Mouse (Mus musculus) effector memory CD4-positive, alpha-beta T cell, adult 7 months (primary cell): Measurements from ENCODE around the gene Opn1mw. TPM values are rescaled to one million over a fixed set of nuclear protein-coding genes. Genes with fewer than 3 reads are reported as not detected.

Experiments used
- polyA plus RNA-seq: library from polyadenylated mRNA; unstranded; fragments of 100-300 nt; shearing (Covaris generic); gene quantifications from one replicate; pipeline ENCODE4 v1.2.1, GENCODE M21; 2017

Gene Opn1mw
- polyA plus RNA-seq = not detected

GRCm38 (mm10) chrX:74127164-74127563 is at the start of gene Opn1mw:
TSS of gene Opn1mw (plus strand) at chrX:74127464.

GRCm38 (mm10) chrX:74135263-74135662 is 8.0 kb downstream of the Opn1mw start, which contains the start of gene Mecp2:
TSS of gene Mecp2 (minus strand) at chrX:74135363.

GRCm38 (mm10) chrX:74167738-74168137 is 40.5 kb downstream of the Opn1mw start, which contains the start of gene Tex28:
TSS of gene Tex28 (minus strand) at chrX:74167838.

GRCm38 (mm10) chrX:74176959-74177358 is 49.7 kb downstream of the Opn1mw start, which contains the start of gene Tktl1:
TSS of gene Tktl1 (plus strand) at chrX:74177259.

Other genes with a start within 250 kb of the Opn1mw start
- gene Avpr2, start 235.4 kb upstream of the Opn1mw start, polyA plus RNA-seq = 1.5 TPM
- gene L1cam, start 231.4 kb upstream of the Opn1mw start, polyA plus RNA-seq = 24.8 TPM
- 216 TPM for gene Arhgap4, start 205.6 kb upstream of the Opn1mw start, polyA plus RNA-seq
- 116 TPM for gene Naa10, start 205.5 kb upstream of the Opn1mw start, polyA plus RNA-seq
- gene Renbp, start 196.6 kb upstream of the Opn1mw start, polyA plus RNA-seq = 1.8 TPM
- 31.7 TPM for gene Hcfc1, start 161.1 kb upstream of the Opn1mw start, polyA plus RNA-seq
- 143 TPM for gene Irak1, start 103.5 kb upstream of the Opn1mw start, polyA plus RNA-seq
- gene Mecp2, start 7.9 kb downstream of the Opn1mw start, polyA plus RNA-seq = 53.0 TPM
- not detected for gene Tex28, start 40.4 kb downstream of the Opn1mw start, polyA plus RNA-seq
- not detected for gene Tktl1, start 49.8 kb downstream of the Opn1mw start, polyA plus RNA-seq
- 384 TPM for gene Flna, start 122.4 kb downstream of the Opn1mw start, polyA plus RNA-seq
- gene Emd, start 127.2 kb downstream of the Opn1mw start, polyA plus RNA-seq = 81.4 TPM
- gene Rpl10, start 143.3 kb downstream of the Opn1mw start, polyA plus RNA-seq = 111 TPM
- 109 TPM for gene Taz, start 154.4 kb downstream of the Opn1mw start, polyA plus RNA-seq
- gene Dnase1l1, start 154.9 kb downstream of the Opn1mw start, polyA plus RNA-seq = 18.5 TPM
- gene Atp6ap1, start 169.6 kb downstream of the Opn1mw start, polyA plus RNA-seq = 138 TPM
- 206 TPM for gene Gdi1, start 177.5 kb downstream of the Opn1mw start, polyA plus RNA-seq
- 57.9 TPM for gene Fam50a, start 185.6 kb downstream of the Opn1mw start, polyA plus RNA-seq
- gene Plxna3, start 201.6 kb downstream of the Opn1mw start, polyA plus RNA-seq = 1.1 TPM
- 15.3 TPM for gene Lage3, start 226.2 kb downstream of the Opn1mw start, polyA plus RNA-seq
- gene Ubl4a, start 245.8 kb downstream of the Opn1mw start, polyA plus RNA-seq = 39.3 TPM
- gene Slc10a3, start 245.9 kb downstream of the Opn1mw start, polyA plus RNA-seq = 27.0 TPM